Mouse (Mus musculus) mesoderm, embryonic 11.5 days (tissue): ENCODE data around the gene Cnpy3.
"Not testable (repeated sequence)": the region's sequence is repeated elsewhere in the genome, so short reads cannot be mapped to it uniquely, and the experiment has no call there.

Source experiments
- DNase-seq: peaks from one replicate; pipeline ENCODE4 v3.0.0-alpha.2; 2012; ENCODE audit warnings: low read depth, low spot score

The Cnpy3 gene

GRCm38 (mm10) chr17:46764916-46765315, 12.9 kb upstream of the Cnpy3 start:
- not testable (repeated sequence) for DNase-seq

- DNase-seq = no peak
Observed at GRCm38 (mm10) chr17:46763544-46763943, 11.5 kb upstream of the Cnpy3 start, which contains the start of gene Ptcra. Gene Ptcra, minus strand, starts transcription at chr17:46763712.

GRCm38 (mm10) chr17:46758753-46759152, 6.7 kb upstream of the Cnpy3 start:
- no peak for DNase-seq

- no peak for DNase-seq
Observed at GRCm38 (mm10) chr17:46751056-46751793, 789 bp downstream of the Cnpy3 start.

- DNase-seq = no peak
Observed at GRCm38 (mm10) chr17:46750580-46750979, 1.4 kb downstream of the Cnpy3 start.

- DNase-seq = no peak
Observed at GRCm38 (mm10) chr17:46749282-46749681, 2.7 kb downstream of the Cnpy3 start.

- no peak for DNase-seq
Observed at GRCm38 (mm10) chr17:46747806-46748205, 4.2 kb downstream of the Cnpy3 start.

DNA sequence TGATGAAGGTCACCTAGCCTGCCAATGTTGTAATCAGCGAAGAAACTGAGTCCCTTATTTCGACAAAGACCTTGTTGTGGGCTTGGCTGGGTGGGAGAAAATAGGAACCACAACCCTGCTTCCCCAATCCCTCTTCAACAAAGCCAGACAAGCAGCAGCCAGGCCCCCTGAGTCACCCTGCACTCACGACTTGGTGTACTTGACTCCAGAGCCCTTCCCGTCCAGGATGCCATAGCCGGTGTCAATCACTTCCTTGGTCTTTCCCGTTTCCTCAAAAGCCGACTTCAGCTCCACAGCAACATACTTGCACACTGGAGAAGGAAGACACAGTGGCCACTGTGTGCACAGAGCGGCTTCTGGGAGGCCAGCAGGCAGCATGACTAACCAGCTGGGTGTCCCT, 4.8 kb downstream of the Cnpy3 start:
- DNase-seq = no peak

DNA sequence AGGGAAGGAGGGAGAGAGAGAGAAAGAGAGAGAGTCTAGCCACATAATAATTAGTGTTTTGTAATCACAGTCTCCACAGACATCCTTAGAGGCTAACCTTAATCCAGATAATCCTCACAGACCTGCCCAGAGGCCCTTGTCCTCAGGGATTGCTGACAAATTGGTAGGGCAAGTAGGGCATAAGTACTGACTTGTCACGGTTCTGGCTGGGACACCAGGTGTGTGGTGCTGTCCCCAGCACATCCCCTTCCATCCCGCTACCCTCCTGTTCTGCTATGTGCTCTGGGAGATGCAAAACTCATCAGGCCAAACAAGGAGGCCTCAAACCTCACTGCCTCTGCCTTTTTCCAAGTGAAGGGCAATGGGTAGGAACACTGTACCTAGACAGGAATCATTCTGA, 6.5 kb downstream of the Cnpy3 start:
- no peak for DNase-seq

DNA sequence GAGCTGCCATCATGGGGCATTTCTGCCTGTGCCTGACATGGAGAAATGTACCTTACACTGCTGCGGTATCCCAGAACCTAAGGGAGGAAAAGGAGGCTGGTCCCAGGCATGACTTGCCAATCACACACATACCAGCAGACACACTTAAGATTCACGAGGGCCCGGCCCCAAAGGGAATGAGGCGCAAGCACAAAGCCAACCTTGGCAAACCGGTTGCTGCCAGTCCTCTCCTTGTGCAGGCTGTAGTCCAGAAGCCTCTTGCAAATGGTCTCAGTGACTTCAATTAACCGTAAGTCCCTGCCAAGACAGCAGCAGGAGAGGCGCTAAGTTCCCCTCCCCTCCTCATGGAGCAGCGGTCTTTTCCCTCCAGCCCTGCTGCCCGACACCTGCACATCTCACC, 9.0 kb downstream of the Cnpy3 start:
- no peak for DNase-seq

GRCm38 (mm10) chr17:46741305-46741704, 10.7 kb downstream of the Cnpy3 start:
- DNase-seq = no peak

- peak; percentile 42 for DNase-seq
Observed at GRCm38 (mm10) chr17:46736160-46736559, 15.9 kb downstream of the Cnpy3 start.

DNA sequence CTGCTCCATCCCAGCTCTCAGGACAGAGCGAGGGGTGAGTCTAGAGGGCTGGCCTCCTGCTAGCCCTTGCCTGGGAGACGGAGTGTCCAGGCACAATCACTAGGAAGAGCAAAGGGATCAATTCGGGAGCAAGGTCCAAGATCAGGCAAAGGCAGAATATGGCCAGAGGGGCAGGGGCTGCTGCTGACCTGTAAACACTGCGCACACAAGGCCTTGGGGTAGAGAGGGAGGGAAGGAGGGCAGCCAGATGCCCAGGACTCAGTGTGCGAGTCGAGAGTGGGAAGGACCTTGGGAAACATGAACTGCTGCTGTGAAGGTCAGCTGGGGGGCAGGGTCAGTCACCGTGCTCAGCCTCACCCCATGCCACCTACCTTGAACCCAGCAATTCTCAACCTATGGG, 16.7 kb downstream of the Cnpy3 start:
- no peak for DNase-seq

DNA sequence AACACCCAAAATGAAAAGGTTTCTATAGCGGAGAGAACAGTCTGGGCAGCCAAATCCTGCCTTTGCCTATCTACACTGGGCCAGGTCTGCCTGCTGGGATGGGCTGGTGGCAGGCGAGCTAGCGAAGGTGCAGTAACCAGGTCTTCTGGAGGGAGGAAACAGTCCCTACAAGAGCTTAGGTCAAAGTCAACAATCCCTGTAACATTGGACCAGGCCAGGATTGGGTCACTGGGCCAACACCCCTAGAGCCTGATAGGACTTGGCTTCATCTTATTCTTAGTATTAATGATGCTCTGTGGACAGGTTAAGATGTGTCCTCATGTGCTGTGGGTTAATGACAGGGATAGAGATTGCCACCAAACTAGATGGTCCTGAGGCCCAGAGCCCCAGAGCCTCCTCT, 18.0 kb downstream of the Cnpy3 start:
- no peak for DNase-seq

DNA sequence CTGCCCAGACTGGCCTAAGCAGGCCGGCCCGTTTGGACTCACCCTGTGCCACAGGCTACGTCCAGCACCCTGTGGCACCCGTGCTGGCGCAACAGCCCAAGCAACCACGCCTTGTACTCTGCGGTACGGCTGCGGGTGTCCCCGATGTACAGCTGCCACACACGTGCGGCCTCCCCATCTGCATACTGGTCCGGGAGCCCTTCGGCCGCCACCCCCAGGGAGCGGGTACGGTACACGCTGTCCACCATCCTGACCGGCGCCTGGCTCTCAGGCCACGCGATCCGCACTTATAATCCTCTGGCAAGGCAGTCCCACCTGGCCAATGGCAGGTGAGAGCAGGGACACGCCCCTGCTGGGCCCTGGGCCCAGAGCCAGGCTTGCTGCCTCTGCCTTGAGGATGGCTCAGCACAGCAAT, 23.1 kb downstream of the Cnpy3 start, which contains the start of gene Gnmt:
TSS of gene Gnmt (minus strand) at position 265 of the 415 bp plus-strand sequence.
- DNase-seq = no peak

- no peak for DNase-seq
Observed at GRCm38 (mm10) chr17:46728496-46728895, 23.5 kb downstream of the Cnpy3 start.

- peak; percentile 56 for DNase-seq
Observed at GRCm38 (mm10) chr17:46728021-46728420, 24.0 kb downstream of the Cnpy3 start.

GRCm38 (mm10) chr17:46727271-46727670, 24.7 kb downstream of the Cnpy3 start:
- no peak for DNase-seq

DNA sequence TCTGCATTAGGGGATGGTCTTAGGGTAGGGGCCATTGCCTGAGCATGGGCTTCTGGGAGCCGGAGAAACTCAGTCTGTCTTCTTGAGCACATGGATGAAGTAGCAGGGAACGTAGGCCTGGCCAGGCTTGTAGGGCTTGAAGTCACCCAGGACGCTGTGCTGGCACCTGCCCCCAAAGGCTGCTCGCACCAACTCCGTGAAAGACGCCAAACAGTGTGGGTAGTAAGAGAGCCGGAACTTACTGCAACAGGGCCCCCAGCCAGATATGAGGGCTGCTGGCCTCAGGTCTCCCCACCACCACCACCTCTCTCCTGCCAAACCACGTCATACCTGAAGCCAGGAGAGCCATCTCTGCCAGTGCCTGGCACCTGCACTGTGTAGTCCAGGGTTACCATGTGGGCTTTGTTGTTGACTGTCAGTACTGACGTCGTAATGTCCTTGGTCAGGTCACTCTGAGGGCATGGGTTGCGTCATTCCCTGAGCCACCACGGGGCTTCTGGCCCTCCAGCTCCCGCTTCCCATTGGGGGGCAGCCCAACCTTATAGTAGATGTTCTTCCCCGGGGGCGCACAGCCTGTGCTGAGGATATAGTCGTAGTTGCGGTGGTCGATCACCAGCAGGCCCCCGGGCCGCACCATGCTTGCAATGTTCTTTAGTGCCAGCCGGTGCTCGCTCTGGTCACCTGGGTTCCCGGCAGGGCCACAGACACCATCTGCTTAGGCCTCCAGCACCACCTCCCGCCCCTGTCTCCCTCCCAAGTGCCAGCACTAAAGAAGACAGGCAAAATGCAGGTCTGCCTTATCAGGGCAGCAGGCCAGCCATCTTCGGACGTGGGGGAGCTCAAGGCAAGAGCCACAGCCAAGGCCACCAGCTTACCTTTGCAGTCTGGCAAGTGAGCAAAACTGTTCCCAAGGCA, 26.0 kb downstream of the Cnpy3 start:
- DNase-seq = no peak

DNA sequence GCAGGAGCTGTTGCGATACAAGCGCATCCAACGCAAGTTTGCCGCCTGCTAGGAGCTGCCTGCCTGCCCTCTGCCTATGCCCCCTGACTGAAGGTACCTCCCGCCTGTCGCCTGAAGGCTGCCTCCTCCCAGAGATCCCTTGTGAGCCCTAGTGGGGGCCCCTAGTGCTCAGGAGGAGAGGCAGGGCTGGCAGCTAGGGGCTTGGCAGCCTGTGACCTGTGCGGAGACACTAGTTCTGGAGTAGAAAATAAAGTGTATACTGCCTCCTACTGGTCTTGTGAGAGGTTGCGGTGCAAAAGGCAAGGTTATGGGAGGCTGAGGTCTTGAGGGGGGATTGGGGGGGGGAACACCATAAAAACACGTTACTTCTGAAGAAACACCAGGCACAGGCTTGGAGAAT, 26.7 kb downstream of the Cnpy3 start:
- DNase-seq = peak; percentile 54

DNA sequence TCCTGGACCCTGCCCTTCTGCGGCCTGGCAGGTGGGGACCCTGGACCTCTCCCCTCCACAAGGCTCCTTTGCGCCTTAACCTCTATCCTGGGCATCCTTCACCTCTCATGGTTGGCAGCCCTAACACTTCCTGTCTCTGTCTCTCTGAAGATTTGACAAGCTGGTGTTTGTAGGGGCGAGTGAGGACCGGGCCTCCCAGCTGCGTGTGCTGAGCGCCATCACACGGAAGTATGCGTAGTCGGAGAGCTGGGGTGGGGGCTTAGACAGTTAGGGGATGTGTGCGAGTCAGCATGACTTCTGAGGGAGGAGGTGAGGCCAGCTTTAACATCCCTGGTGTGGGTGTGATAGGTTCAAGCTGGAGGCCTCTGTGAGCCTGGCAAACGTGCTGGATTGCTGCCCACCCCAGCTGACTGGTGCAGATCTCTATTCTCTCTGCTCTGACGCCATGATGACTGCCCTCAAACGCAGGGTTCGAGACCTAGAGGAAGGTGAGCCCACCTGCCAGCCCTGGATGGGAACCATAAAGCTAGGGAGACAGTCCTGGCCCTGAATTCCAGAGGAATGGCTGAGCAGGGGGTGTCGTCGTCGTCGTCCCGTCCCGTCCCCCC, 27.4 kb downstream of the Cnpy3 start:
- no peak for DNase-seq

- DNase-seq = no peak
Observed at GRCm38 (mm10) chr17:46721077-46721476, 30.9 kb downstream of the Cnpy3 start.
